Mouse (Mus musculus) intestine, embryonic 16.5 days (tissue): ENCODE measurements around the gene Stam2. TPM values are rescaled to one million over a fixed set of nuclear protein-coding genes. Genes with fewer than 3 reads are reported as not detected.

Experiments
- ATAC-seq: fragments of 200-750 bp; cut with Nextera tagmentation; 2 replicates; pipeline ENCODE4 v1.8.0; 2017; ENCODE audit warnings: moderate TSS enrichment, moderate library complexity
- H3K27ac ChIP-seq: fragments of 300-500 bp; sonication (generic); 2 replicates; pipeline ENCODE4 v1.5.1; 2014; ENCODE audit warnings: mild to moderate bottlenecking, low read length
- H3K27me3 ChIP-seq: fragments of 300-500 bp; sonication (generic); replicated peaks from 2 replicates; pipeline ENCODE4 v1.6.1; 2014; ENCODE audit warnings: low read length, control low read depth, mixed read lengths; ENCODE audit not compliant: control insufficient read depth, insufficient read depth
- H3K36me3 ChIP-seq: fragments of 300-500 bp; sonication (generic); 2 replicates; pipeline ENCODE4 v1.6.1; 2014; ENCODE audit warnings: low read length, control low read depth; ENCODE audit not compliant: control insufficient read depth, insufficient read depth
- H3K4me1 ChIP-seq: fragments of 300-500 bp; sonication (generic); 2 replicates; pipeline ENCODE4 v1.6.1; 2014; ENCODE audit warnings: low read length, control low read depth, mixed read lengths; ENCODE audit not compliant: control insufficient read depth, insufficient read depth
- H3K4me2 ChIP-seq: fragments of 300-500 bp; sonication (generic); 2 replicates; pipeline ENCODE4 v1.6.1; 2014; ENCODE audit warnings: low read depth, low read length, control low read depth
- H3K4me3 ChIP-seq: fragments of 300-500 bp; sonication (generic); 2 replicates; pipeline ENCODE4 v1.5.1; 2014; ENCODE audit warnings: mild to moderate bottlenecking, low read length
- H3K9ac ChIP-seq: fragments of 300-500 bp; sonication (generic); 2 replicates; pipeline ENCODE4 v1.6.1; 2014; ENCODE audit warnings: low read depth, low read length
- H3K9me3 ChIP-seq: fragments of 300-500 bp; sonication (generic); 2 replicates; pipeline ENCODE4 v1.6.1; 2016; ENCODE audit warnings: low read length, control low read depth; ENCODE audit not compliant: control insufficient read depth
- WGBS: fragments of 180-500 bp; shearing (Covaris S2); extraction: QIAGEN DNeasy Blood & Tissue Kit; methylation state at CpG from one replicate; pipeline ENCODE4 v1.1.7; 2014; 5-methylcytosine and 5-hydroxymethylcytosine counted together
- polyA plus RNA-seq: library from polyadenylated mRNA; unstranded; fragments of >200 nt; fragmentation: Nextera tagmentation; extraction: Ambion mirVana; gene quantifications from 2 replicates; pipeline ENCODE4 v1.2.1, GENCODE M21; 2015

Gene Stam2
- polyA plus RNA-seq, 1 experiment from 2014 or later, result 33.0 TPM

- Histone ChIP-seq H3K27ac (no peak overlapping the region), H3K27me3 (no peaks in the 10 kb centered on the region), H3K4me3 (peak overlapping the region; percentile 17; the same call in 1 of the 2 replicates), H3K9me3 (peaks cover 3% of the 10 kb centered on the region; the same call in 1 of the 2 replicates), H3K4me2 (peak overlapping the region; percentile 46), H3K4me1 (no peaks in the 10 kb centered on the region), H3K36me3 (no peaks in the 10 kb centered on the region), H3K9ac (no peak overlapping the region)
- peak; percentile 38; the same call in 1 of the 2 replicates for ATAC-seq
- 15% methylated on average over 12 of the region's 12 CpGs for WGBS
Measured at GRCm38 (mm10) chr2:52763040-52763736, 21.1 kb upstream of the Stam2 start.

GRCm38 (mm10) chr2:52762529-52762928 lies 20.4 kb upstream of the Stam2 start:
- Histone ChIP-seq H3K27ac (no peak overlapping the region), H3K9ac (no peak overlapping the region), H3K36me3 (no peaks in the 10 kb centered on the region), H3K4me2 (no peak overlapping the region), H3K4me3 (no peak overlapping the region), H3K27me3 (no peaks in the 10 kb centered on the region), H3K9me3 (peaks cover 3% of the 10 kb centered on the region; the same call in 1 of the 2 replicates), H3K4me1 (no peaks in the 10 kb centered on the region)
- ATAC-seq, result no peak
- WGBS, result 61% methylated on average over 7 of the region's 7 CpGs

GRCm38 (mm10) chr2:52758627-52759026 lies 16.5 kb upstream of the Stam2 start:
- Histone ChIP-seq H3K9me3 (no peaks in the 10 kb centered on the region), H3K36me3 (no peaks in the 10 kb centered on the region), H3K27ac (no peak overlapping the region), H3K4me1 (no peaks in the 10 kb centered on the region), H3K4me3 (no peak overlapping the region), H3K9ac (no peak overlapping the region), H3K27me3 (no peaks in the 10 kb centered on the region), H3K4me2 (no peak overlapping the region)
- ATAC-seq, result no peak
- WGBS, result 30% methylated on average over 10 of the region's 10 CpGs

GRCm38 (mm10) chr2:52756691-52757090 lies 14.6 kb upstream of the Stam2 start:
- ATAC-seq, result no peak
- H3K27me3 ChIP-seq, result no peaks in the 10 kb centered on the region
- WGBS, result 16% methylated on average over 3 of the region's 3 CpGs

GRCm38 (mm10) chr2:52753573-52754317 lies 11.7 kb upstream of the Stam2 start:
- H3K4me2 ChIP-seq, result no peak overlapping the region
- no peak overlapping the region for H3K4me3 ChIP-seq
- no peaks in the 10 kb centered on the region for H3K27me3 ChIP-seq
- no peak for ATAC-seq
- 58% methylated on average over 3 of the region's 3 CpGs for WGBS
- no peaks in the 10 kb centered on the region for H3K36me3 ChIP-seq
- H3K9ac ChIP-seq, result no peak overlapping the region
- no peak overlapping the region for H3K27ac ChIP-seq
- H3K9me3 ChIP-seq, result no peaks in the 10 kb centered on the region
- H3K4me1 ChIP-seq, result no peaks in the 10 kb centered on the region

More at GRCm38 (mm10) chr2:52756691-52757090, 14.6 kb upstream of the Stam2 start:
- Histone ChIP-seq H3K4me3 (no peak overlapping the region), H3K9me3 (no peaks in the 10 kb centered on the region), H3K4me1 (no peaks in the 10 kb centered on the region), H3K9ac (no peak overlapping the region), H3K27ac (no peak overlapping the region), H3K4me2 (no peak overlapping the region), H3K36me3 (no peaks in the 10 kb centered on the region)

GRCm38 (mm10) chr2:52744099-52744498 lies 2.0 kb upstream of the Stam2 start:
- no peak for ATAC-seq
- Histone ChIP-seq H3K27me3 (no peaks in the 10 kb centered on the region), H3K4me1 (0 out of 2 replicates have a peak, but pooled peaks cover 3% of the 10 kb centered on the region), H3K9me3 (no peaks in the 10 kb centered on the region), H3K4me2 (no peak overlapping the region), H3K36me3 (no peaks in the 10 kb centered on the region), H3K4me3 (no peak overlapping the region), H3K27ac (no peak overlapping the region), H3K9ac (no peak overlapping the region)

- under 1% methylated on average over 54 of the region's 54 CpGs for WGBS
- Histone ChIP-seq H3K9me3 (no peaks in the 10 kb centered on the region), H3K36me3 (no peaks in the 10 kb centered on the region), H3K4me3 (peak overlapping the region; percentile 90), H3K27ac (peak overlapping the region; percentile 96), H3K27me3 (no peaks in the 10 kb centered on the region), H3K4me2 (peak overlapping the region; percentile 70), H3K4me1 (0 out of 2 replicates have a peak, but pooled peaks cover 3% of the 10 kb centered on the region), H3K9ac (peak overlapping the region; percentile 93)
- ATAC-seq, result peak; percentile 97
Measured at GRCm38 (mm10) chr2:52741681-52742255, 313 bp downstream of the Stam2 start.

- WGBS, result 74% methylated on average over 4 of the region's 4 CpGs
Measured at GRCm38 (mm10) chr2:52740596-52740995, 1.5 kb downstream of the Stam2 start.

GRCm38 (mm10) chr2:52734504-52734903 lies 7.6 kb downstream of the Stam2 start:
- Histone ChIP-seq H3K27ac (no peak overlapping the region), H3K4me2 (no peak overlapping the region), H3K4me1 (no peaks in the 10 kb centered on the region), H3K9me3 (no peaks in the 10 kb centered on the region), H3K36me3 (no peaks in the 10 kb centered on the region; the same call in 1 of the 2 replicates), H3K9ac (no peak overlapping the region), H3K27me3 (no peaks in the 10 kb centered on the region), H3K4me3 (no peak overlapping the region)
- WGBS, result 94% methylated on average over 7 of the region's 7 CpGs
- no peak for ATAC-seq

More at GRCm38 (mm10) chr2:52740596-52740995, 1.5 kb downstream of the Stam2 start:
- H3K36me3 ChIP-seq, result no peaks in the 10 kb centered on the region
- H3K4me1 ChIP-seq, result 0 out of 2 replicates have a peak, but pooled peaks cover 3% of the 10 kb centered on the region
- ATAC-seq, result no peak
- H3K4me2 ChIP-seq, result no peak overlapping the region
- no peaks in the 10 kb centered on the region for H3K9me3 ChIP-seq
- H3K9ac ChIP-seq, result no peak overlapping the region
- H3K27me3 ChIP-seq, result no peaks in the 10 kb centered on the region
- no peak overlapping the region for H3K27ac ChIP-seq
- no peak overlapping the region for H3K4me3 ChIP-seq
